Comparison of ENCODE assay signal across 8 mouse cellular contexts in genomic region chr7:19006476-19006875, GRCm38 (mm10). TPM values are rescaled to one million over a fixed set of nuclear protein-coding genes. Genes with fewer than 3 reads are reported as not detected.
DNase-seq lines count a peak whose midpoint lies in the region; ATAC-seq lines count a peak whose summit lies in the region.

No protein-coding gene starts in this region.

- intact Hi-C loops in gastrocnemius, postnatal 14 days (cut with DNase I; ENCODE audit: low total_unique reads) = no loop called here

- peak overlapping the region; percentile 81 for H3K27ac ChIP-seq in intestine, embryonic 15.5 days
- H3K27ac ChIP-seq in limb, embryonic 10.5 days = no peak overlapping the region
- H3K27ac ChIP-seq in midbrain, embryonic 16.5 days (ENCODE audit: low read length) = no peak overlapping the region

- H3K27me3 ChIP-seq in intestine, embryonic 15.5 days (replicated peaks) = no peaks in the 10 kb centered on the region
- H3K27me3 ChIP-seq in limb, embryonic 10.5 days (ENCODE audit: low read depth, poor library complexity, severe bottlenecking) = no peaks in the 10 kb centered on the region
- no peaks in the 10 kb centered on the region for H3K27me3 ChIP-seq in midbrain, embryonic 16.5 days (ENCODE audit: control insufficient read depth, insufficient read depth, low read depth, low read length)

- H3K4me1 ChIP-seq in intestine, embryonic 15.5 days (replicated peaks) = peaks cover 55% of the 10 kb centered on the region
- H3K4me1 ChIP-seq in limb, embryonic 10.5 days = peaks cover 60% of the 10 kb centered on the region
- peaks cover 31% of the 10 kb centered on the region for H3K4me1 ChIP-seq in midbrain, embryonic 16.5 days (ENCODE audit: control insufficient read depth, insufficient read depth, low read length)

- H3K36me3 ChIP-seq in intestine, embryonic 15.5 days = peaks cover 8% of the 10 kb centered on the region; the same call in 1 of the 2 replicates
- peaks cover 34% of the 10 kb centered on the region for H3K36me3 ChIP-seq in limb, embryonic 10.5 days
- peaks cover 9% of the 10 kb centered on the region; the same call in 1 of the 2 replicates for H3K36me3 ChIP-seq in midbrain, embryonic 16.5 days (ENCODE audit: control insufficient read depth, insufficient read depth, low read length)

- no peaks in the 10 kb centered on the region for H3K9me3 ChIP-seq in intestine, embryonic 15.5 days
- no peaks in the 10 kb centered on the region for H3K9me3 ChIP-seq in limb, embryonic 10.5 days (replicated peaks)
- no peaks in the 10 kb centered on the region for H3K9me3 ChIP-seq in midbrain, embryonic 16.5 days (replicated peaks; ENCODE audit: control insufficient read depth, low read length, poor library complexity, severe bottlenecking)

- DNase-seq in left cerebral cortex, adult 18-20 months (ENCODE audit: low spot score in 2 of 2) = peak; percentile 84
- no peak for DNase-seq in left cerebral cortex, adult 11 months (ENCODE audit: low spot score)
- peak; percentile 72 to 85 for DNase-seq in cerebellum, postnatal 4 days (ENCODE audit: low spot score in 2 of 2)
- peak; percentile 81 for DNase-seq in gastrocnemius, postnatal 14 days
- peak; percentile 80 for DNase-seq in limb, embryonic 10.5 days (ENCODE audit: low spot score)
- DNase-seq in spleen, postnatal 10 days (ENCODE audit: low spot score in 2 of 2) = peak; percentile 61 to 84

- H3K4me2 ChIP-seq in intestine, embryonic 15.5 days (replicated peaks) = peak overlapping the region; percentile 98
- peak overlapping the region; percentile 14; the same call in 1 of the 2 replicates for H3K4me2 ChIP-seq in midbrain, embryonic 16.5 days (ENCODE audit: low read length)

- ATAC-seq in intestine, embryonic 15.5 days = peak; percentile 21; the same call in 1 of the 2 replicates
- no peak for ATAC-seq in midbrain, embryonic 16.5 days

- peak overlapping the region; percentile 78 for H3K4me3 ChIP-seq in intestine, embryonic 15.5 days (replicated peaks)
- H3K4me3 ChIP-seq in limb, embryonic 10.5 days = peak overlapping the region; percentile 94
- H3K4me3 ChIP-seq in midbrain, embryonic 16.5 days (ENCODE audit: low read depth, low read length) = no peak overlapping the region

- 7% methylated on average over 12 of the region's 12 CpGs for WGBS in intestine, embryonic 15.5 days
- 11% methylated on average over 12 of the region's 12 CpGs for WGBS in limb, embryonic 10.5 days
- WGBS in midbrain, embryonic 16.5 days = 6% methylated on average over 12 of the region's 12 CpGs

- 0 out of 2 replicates have a peak overlapping the region, but pooled peaks have one; percentile 93 for H3K9ac ChIP-seq in intestine, embryonic 15.5 days
- no peak overlapping the region for H3K9ac ChIP-seq in midbrain, embryonic 16.5 days (ENCODE audit: low read depth, low read length)

RNA-seq across cellular contexts. Expression of gene Irf2bp1, which starts 2.6 kb away (rescaled TPM):
- 10 to 100 TPM; 55.7 to 57.8 TPM for total RNA-seq in left cerebral cortex, adult 18-20 months (2021)
- 10 to 100 TPM; 14.9 to 18.6 TPM for total RNA-seq in gastrocnemius, postnatal 14 days (2021)
- polyA plus RNA-seq in intestine, embryonic 15.5 days (2015; fragmentation: Nextera tagmentation; extraction: Ambion mirVana) = 24.5 and 24.6 TPM in 2 replicates
- 30.8 and 34.4 TPM in 2 replicates for polyA plus RNA-seq in limb, embryonic 10.5 days (2016; fragmentation: Nextera tagmentation; extraction: Ambion mirVana)
- 26.0 and 26.7 TPM in 2 replicates for polyA plus RNA-seq in midbrain, embryonic 16.5 days (2015; fragmentation: Nextera tagmentation; extraction: Ambion mirVana)

RNA-seq across cellular contexts. Expression of gene Mypop, which starts 15.4 kb away (rescaled TPM):
- 10 to 100 TPM; 53.8 to 59.5 TPM for total RNA-seq in left cerebral cortex, adult 18-20 months (2021)
- total RNA-seq in gastrocnemius, postnatal 14 days (2021) = 1 to 10 TPM; 2.2 to 3.7 TPM
- polyA plus RNA-seq in intestine, embryonic 15.5 days (2015; fragmentation: Nextera tagmentation; extraction: Ambion mirVana) = 2.5 and 2.9 TPM in 2 replicates
- polyA plus RNA-seq in limb, embryonic 10.5 days (2016; fragmentation: Nextera tagmentation; extraction: Ambion mirVana) = 3.4 and 4.0 TPM in 2 replicates
- polyA plus RNA-seq in midbrain, embryonic 16.5 days (2015; fragmentation: Nextera tagmentation; extraction: Ambion mirVana) = 3.9 and 5.1 TPM in 2 replicates

RNA-seq across cellular contexts. Expression of gene Foxa3, which starts 16.9 kb away (rescaled TPM):
- total RNA-seq in left cerebral cortex, adult 18-20 months (2021) = not detected
- not detected for total RNA-seq in gastrocnemius, postnatal 14 days (2021)
- polyA plus RNA-seq in intestine, embryonic 15.5 days (2015; fragmentation: Nextera tagmentation; extraction: Ambion mirVana) = 26.6 and 28.3 TPM in 2 replicates
- not detected in 2 replicates for polyA plus RNA-seq in limb, embryonic 10.5 days (2016; fragmentation: Nextera tagmentation; extraction: Ambion mirVana)
- polyA plus RNA-seq in midbrain, embryonic 16.5 days (2015; fragmentation: Nextera tagmentation; extraction: Ambion mirVana) = not detected in 2 replicates

RNA-seq across cellular contexts. Expression of gene Sympk, which starts 17.7 kb away (rescaled TPM):
- total RNA-seq in left cerebral cortex, adult 18-20 months (2021) = 100 to 1,000 TPM; 116 to 123 TPM
- 10 to 100 TPM; 38.2 to 41.1 TPM for total RNA-seq in gastrocnemius, postnatal 14 days (2021)
- polyA plus RNA-seq in intestine, embryonic 15.5 days (2015; fragmentation: Nextera tagmentation; extraction: Ambion mirVana) = 29.6 and 30.3 TPM in 2 replicates
- 50.4 and 54.6 TPM in 2 replicates for polyA plus RNA-seq in limb, embryonic 10.5 days (2016; fragmentation: Nextera tagmentation; extraction: Ambion mirVana)
- 25.6 and 28.7 TPM in 2 replicates for polyA plus RNA-seq in midbrain, embryonic 16.5 days (2015; fragmentation: Nextera tagmentation; extraction: Ambion mirVana)

RNA-seq across cellular contexts. Expression of gene Nanos2, which starts 19.3 kb away (rescaled TPM):
- under 1 TPM; 0.40 to 0.49 TPM for total RNA-seq in left cerebral cortex, adult 18-20 months (2021)
- not detected for total RNA-seq in gastrocnemius, postnatal 14 days (2021)
- not detected in 2 replicates for polyA plus RNA-seq in intestine, embryonic 15.5 days (2015; fragmentation: Nextera tagmentation; extraction: Ambion mirVana)
- polyA plus RNA-seq in limb, embryonic 10.5 days (2016; fragmentation: Nextera tagmentation; extraction: Ambion mirVana) = not detected in 2 replicates
- 0.52 and 0.79 TPM in 2 replicates for polyA plus RNA-seq in midbrain, embryonic 16.5 days (2015; fragmentation: Nextera tagmentation; extraction: Ambion mirVana)

Comparison
In these comparisons a context has a peak if more than half of its experiments do, and no peak if none do; other contexts are left out.
1. RNA of gene Foxa3, which starts 16.9 kb away (polyA plus RNA-seq): 26.6 to 28.3 TPM in intestine, embryonic 15.5 days; not detected in limb, embryonic 10.5 days and not detected in midbrain, embryonic 16.5 days; every median in the first group is over 10 times any median in the second.